Mouse (Mus musculus): ENCODE results near the gene Adck1. TPM values are rescaled to one million over a fixed set of nuclear protein-coding genes. Genes with fewer than 3 reads are reported as not detected.
"Not testable (repeated sequence)": the region's sequence is repeated elsewhere in the genome, so short reads cannot be mapped to it uniquely, and the experiment has no call there.

The Adck1 gene
- polyA plus RNA-seq, 1 experiment = 11.8 TPM

GRCm38 (mm10) chr12:88466801-88467200 is 106.4 kb downstream of the Adck1 start:
- Histone ChIP-seq H3K27ac (ENCODE audit: control insufficient read depth, insufficient read depth, low read depth, low read length) (no peak overlapping the region), H3K36me3 (ENCODE audit: control insufficient read depth, insufficient read depth, low read length) (no peaks in the 10 kb centered on the region), H3K27me3 (ENCODE audit: control insufficient read depth, insufficient read depth, low read length) (no peaks in the 10 kb centered on the region), H3K4me3 (ENCODE audit: control insufficient read depth, low read depth, low read length) (no peak overlapping the region), H3K4me1 (ENCODE audit: control insufficient read depth, insufficient read depth, low read length) (no peaks in the 10 kb centered on the region)
- TF ChIP-seq CTCF (IDR thresholded peaks at IDR 0.05; ENCODE audit: control insufficient read depth, insufficient read depth, insufficient replicate concordance, low read depth, low read length) (no peak), POLR2A (IDR thresholded peaks at IDR 0.05; ENCODE audit: control insufficient read depth, low read depth, low read length) (no peak)

DNA sequence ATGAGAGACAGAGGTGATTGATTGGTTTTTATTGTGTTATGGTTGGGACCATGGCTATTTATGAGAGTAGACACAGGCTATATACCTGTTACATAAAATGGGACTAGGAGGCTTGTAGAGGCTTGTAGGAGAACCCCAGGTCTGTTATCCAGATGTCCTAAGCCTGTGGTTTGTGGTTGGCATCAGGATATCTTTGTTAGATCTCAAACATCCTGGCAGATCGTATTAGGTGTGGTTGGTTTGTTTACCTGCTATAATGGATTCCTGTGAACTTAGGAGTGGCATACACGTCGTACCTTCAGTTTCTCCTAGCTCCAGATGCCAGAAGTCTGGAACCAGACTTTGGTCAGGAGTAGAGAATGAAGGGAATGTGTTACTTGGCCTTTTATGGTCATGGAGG is 106.9 kb downstream of the Adck1 start:
- Histone ChIP-seq H3K27ac (ENCODE audit: control insufficient read depth, insufficient read depth, low read depth, low read length) (no peak overlapping the region), H3K27me3 (ENCODE audit: control insufficient read depth, insufficient read depth, low read length) (no peaks in the 10 kb centered on the region), H3K4me3 (ENCODE audit: control insufficient read depth, low read depth, low read length) (no peak overlapping the region), H3K36me3 (ENCODE audit: control insufficient read depth, insufficient read depth, low read length) (no peaks in the 10 kb centered on the region), H3K4me1 (ENCODE audit: control insufficient read depth, insufficient read depth, low read length) (no peaks in the 10 kb centered on the region; the same call in none of the 2 replicates)
- TF ChIP-seq POLR2A (IDR thresholded peaks at IDR 0.05; ENCODE audit: control insufficient read depth, low read depth, low read length) = no peak
- no peak for TF ChIP-seq CTCF (IDR thresholded peaks at IDR 0.05; ENCODE audit: control insufficient read depth, insufficient read depth, insufficient replicate concordance, low read depth, low read length)

DNA sequence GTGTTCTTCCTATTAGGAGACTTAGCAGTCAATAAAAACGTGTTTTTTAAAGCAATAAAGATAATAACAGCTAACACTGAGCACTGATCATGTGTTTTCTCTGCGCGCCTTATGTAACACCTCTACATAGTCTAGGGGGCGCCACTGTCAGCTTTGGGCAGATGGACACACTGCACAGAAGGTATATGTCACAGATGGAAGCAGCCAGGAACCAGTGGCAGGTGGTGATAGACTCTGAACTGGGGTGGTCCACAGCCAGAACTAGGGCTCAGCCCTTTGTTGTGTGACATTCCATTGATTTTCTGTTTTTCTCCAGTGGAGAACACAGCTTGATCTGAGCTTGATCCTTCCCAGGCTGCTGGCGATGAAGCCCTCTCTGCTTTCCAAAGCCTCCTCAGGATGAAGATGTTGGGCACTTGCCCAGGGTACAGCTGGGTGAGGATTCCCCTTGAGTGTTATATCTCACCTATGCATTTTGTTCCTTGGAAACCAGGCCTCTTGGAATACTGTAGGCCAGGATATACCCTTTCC is 107.6 kb downstream of the Adck1 start:
- TF ChIP-seq POLR2A (IDR thresholded peaks at IDR 0.05; ENCODE audit: control insufficient read depth, low read depth, low read length) = no peak
- no peak for TF ChIP-seq CTCF (IDR thresholded peaks at IDR 0.05; ENCODE audit: control insufficient read depth, insufficient read depth, insufficient replicate concordance, low read depth, low read length)
- Histone ChIP-seq H3K4me3 (ENCODE audit: control insufficient read depth, low read depth, low read length) (no peak overlapping the region), H3K27me3 (ENCODE audit: control insufficient read depth, insufficient read depth, low read length) (no peaks in the 10 kb centered on the region), H3K4me1 (ENCODE audit: control insufficient read depth, insufficient read depth, low read length) (no peaks in the 10 kb centered on the region; the same call in none of the 2 replicates), H3K36me3 (ENCODE audit: control insufficient read depth, insufficient read depth, low read length) (no peaks in the 10 kb centered on the region), H3K27ac (ENCODE audit: control insufficient read depth, insufficient read depth, low read depth, low read length) (no peak overlapping the region)

DNA sequence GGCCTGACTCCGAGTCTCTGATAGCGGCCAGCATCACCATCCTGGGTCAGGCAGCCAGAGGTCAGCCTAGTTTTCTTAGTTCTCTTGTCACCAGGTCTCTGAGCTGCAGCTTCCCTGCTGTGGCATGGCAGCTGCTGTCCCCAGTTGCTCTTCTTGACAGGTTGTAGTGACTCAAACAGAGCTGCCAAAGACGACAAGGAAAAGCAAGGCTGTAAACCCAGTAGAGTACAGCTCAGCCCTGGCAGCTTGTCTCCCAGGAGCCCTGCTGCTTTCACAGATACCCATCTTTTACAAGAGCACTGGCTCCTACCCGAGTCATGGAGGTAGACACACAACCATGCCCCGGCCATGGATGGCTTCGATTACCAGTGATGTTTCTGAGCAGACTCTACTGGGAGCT is 108.3 kb downstream of the Adck1 start:
- Histone ChIP-seq H3K27me3 (ENCODE audit: control insufficient read depth, insufficient read depth, low read length) (no peaks in the 10 kb centered on the region), H3K36me3 (ENCODE audit: control insufficient read depth, insufficient read depth, low read length) (no peaks in the 10 kb centered on the region), H3K27ac (ENCODE audit: control insufficient read depth, insufficient read depth, low read depth, low read length) (no peak overlapping the region), H3K4me1 (ENCODE audit: control insufficient read depth, insufficient read depth, low read length) (no peaks in the 10 kb centered on the region; the same call in none of the 2 replicates), H3K4me3 (ENCODE audit: control insufficient read depth, low read depth, low read length) (no peak overlapping the region)
- TF ChIP-seq CTCF (IDR thresholded peaks at IDR 0.05; ENCODE audit: control insufficient read depth, insufficient read depth, insufficient replicate concordance, low read depth, low read length) = no peak
- no peak for TF ChIP-seq POLR2A (IDR thresholded peaks at IDR 0.05; ENCODE audit: control insufficient read depth, low read depth, low read length)

GRCm38 (mm10) chr12:88471884-88472283 is 111.5 kb downstream of the Adck1 start:
- not testable (repeated sequence) for H3K36me3 ChIP-seq (ENCODE audit: control insufficient read depth, insufficient read depth, low read length); H3K27ac ChIP-seq (ENCODE audit: control insufficient read depth, insufficient read depth, low read depth, low read length); H3K27me3 ChIP-seq (ENCODE audit: control insufficient read depth, insufficient read depth, low read length); H3K4me3 ChIP-seq (ENCODE audit: control insufficient read depth, low read depth, low read length); H3K4me1 ChIP-seq (ENCODE audit: control insufficient read depth, insufficient read depth, low read length)

GRCm38 (mm10) chr12:88472832-88473231 is 112.5 kb downstream of the Adck1 start:
- Histone ChIP-seq H3K4me3 (ENCODE audit: control insufficient read depth, low read depth, low read length) (no peak overlapping the region), H3K27ac (ENCODE audit: control insufficient read depth, insufficient read depth, low read depth, low read length) (no peak overlapping the region), H3K27me3 (ENCODE audit: control insufficient read depth, insufficient read depth, low read length) (no peaks in the 10 kb centered on the region), H3K36me3 (ENCODE audit: control insufficient read depth, insufficient read depth, low read length) (no peaks in the 10 kb centered on the region), H3K4me1 (ENCODE audit: control insufficient read depth, insufficient read depth, low read length) (no peaks in the 10 kb centered on the region; the same call in none of the 2 replicates)
- TF ChIP-seq CTCF (IDR thresholded peaks at IDR 0.05; ENCODE audit: control insufficient read depth, insufficient read depth, insufficient replicate concordance, low read depth, low read length) (no peak), POLR2A (IDR thresholded peaks at IDR 0.05; ENCODE audit: control insufficient read depth, low read depth, low read length) (no peak)

- TF ChIP-seq POLR2A (IDR thresholded peaks at IDR 0.05; ENCODE audit: control insufficient read depth, low read depth, low read length) (no peak), CTCF (IDR thresholded peaks at IDR 0.05; ENCODE audit: control insufficient read depth, insufficient read depth, insufficient replicate concordance, low read depth, low read length) (no peak)
- Histone ChIP-seq H3K4me1 (ENCODE audit: control insufficient read depth, insufficient read depth, low read length) (no peaks in the 10 kb centered on the region; the same call in none of the 2 replicates), H3K36me3 (ENCODE audit: control insufficient read depth, insufficient read depth, low read length) (no peaks in the 10 kb centered on the region), H3K27me3 (ENCODE audit: control insufficient read depth, insufficient read depth, low read length) (no peaks in the 10 kb centered on the region), H3K27ac (ENCODE audit: control insufficient read depth, insufficient read depth, low read depth, low read length) (no peak overlapping the region), H3K4me3 (ENCODE audit: control insufficient read depth, low read depth, low read length) (no peak overlapping the region)
These were observed 113.4 kb downstream of the Adck1 start for GRCm38 (mm10) chr12:88473796-88474195.

GRCm38 (mm10) chr12:88475833-88476232 is 115.5 kb downstream of the Adck1 start:
- Histone ChIP-seq H3K36me3 (ENCODE audit: control insufficient read depth, insufficient read depth, low read length) (no peaks in the 10 kb centered on the region), H3K27me3 (ENCODE audit: control insufficient read depth, insufficient read depth, low read length) (no peaks in the 10 kb centered on the region), H3K4me3 (ENCODE audit: control insufficient read depth, low read depth, low read length) (no peak overlapping the region), H3K4me1 (ENCODE audit: control insufficient read depth, insufficient read depth, low read length) (no peaks in the 10 kb centered on the region; the same call in none of the 2 replicates), H3K27ac (ENCODE audit: control insufficient read depth, insufficient read depth, low read depth, low read length) (no peak overlapping the region)
- TF ChIP-seq CTCF (IDR thresholded peaks at IDR 0.05; ENCODE audit: control insufficient read depth, insufficient read depth, insufficient replicate concordance, low read depth, low read length) (no peak), POLR2A (IDR thresholded peaks at IDR 0.05; ENCODE audit: control insufficient read depth, low read depth, low read length) (no peak)
